Mouse (Mus musculus): ENCODE results near the gene Mettl21c.
"Not testable (repeated sequence)": the region's sequence is repeated elsewhere in the genome, so short reads cannot be mapped to it uniquely, and the experiment has no call there.

Gene Mettl21c

GRCm38 (mm10) chr1:44019934-44020333 is at the start of gene Mettl21c:
Gene Mettl21c (minus strand): TSS chr1:44020034.
- no peak for DNase-seq

GRCm38 (mm10) chr1:44064625-44065024 is 44.8 kb upstream of the Mettl21c start:
- peak; percentile 19 to 23 for DNase-seq

- no peak for DNase-seq
Observed at GRCm38 (mm10) chr1:44063439-44063838, 43.6 kb upstream of the Mettl21c start.

- no peak for DNase-seq
Observed at GRCm38 (mm10) chr1:44061836-44062235, 42.0 kb upstream of the Mettl21c start, which contains the start of gene Gm8251. Gene Gm8251 (minus strand): TSS chr1:44061936.

GRCm38 (mm10) chr1:44057805-44058204 is 38.0 kb upstream of the Mettl21c start:
- DNase-seq = no peak

- DNase-seq = no peak
Observed at GRCm38 (mm10) chr1:44046556-44046955, 26.7 kb upstream of the Mettl21c start.

- DNase-seq = not testable (repeated sequence)
Observed at GRCm38 (mm10) chr1:44045689-44046088, 25.9 kb upstream of the Mettl21c start.

GRCm38 (mm10) chr1:44042555-44042915 is 22.7 kb upstream of the Mettl21c start:
- no peak for DNase-seq

GRCm38 (mm10) chr1:44041797-44042554 is 22.1 kb upstream of the Mettl21c start:
- DNase-seq = peak; percentile 55 to 67

- DNase-seq = no peak
Observed at GRCm38 (mm10) chr1:44032948-44033347, 13.1 kb upstream of the Mettl21c start.

- DNase-seq = no peak
Observed at GRCm38 (mm10) chr1:44032213-44032612, 12.4 kb upstream of the Mettl21c start.

GRCm38 (mm10) chr1:44027651-44028050 is 7.8 kb upstream of the Mettl21c start:
- no peak for DNase-seq

- DNase-seq = no peak
Observed at GRCm38 (mm10) chr1:44022656-44023055, 2.8 kb upstream of the Mettl21c start.

- no peak for DNase-seq
Observed at GRCm38 (mm10) chr1:44015556-44015955, 4.3 kb downstream of the Mettl21c start.

GRCm38 (mm10) chr1:44004513-44004912 is 15.3 kb downstream of the Mettl21c start:
- no peak for DNase-seq

GRCm38 (mm10) chr1:43996914-43997589 is 22.8 kb downstream of the Mettl21c start:
- DNase-seq = no peak

- no peak for DNase-seq
Observed at GRCm38 (mm10) chr1:43971089-43971488, 48.7 kb downstream of the Mettl21c start.

GRCm38 (mm10) chr1:43969361-43969760 is 50.5 kb downstream of the Mettl21c start:
- no peak for DNase-seq

- no peak for DNase-seq
Observed at GRCm38 (mm10) chr1:43966756-43967155, 53.1 kb downstream of the Mettl21c start.

GRCm38 (mm10) chr1:43964381-43964780 is 55.5 kb downstream of the Mettl21c start:
- DNase-seq = no peak
